Mouse (Mus musculus): Measurements from ENCODE around the gene Fam45a. TPM values are rescaled to one million over a fixed set of nuclear protein-coding genes. Genes with fewer than 3 reads are reported as not detected.

The Fam45a gene
- total RNA-seq, 1 experiment, result 17.0 TPM

DNA sequence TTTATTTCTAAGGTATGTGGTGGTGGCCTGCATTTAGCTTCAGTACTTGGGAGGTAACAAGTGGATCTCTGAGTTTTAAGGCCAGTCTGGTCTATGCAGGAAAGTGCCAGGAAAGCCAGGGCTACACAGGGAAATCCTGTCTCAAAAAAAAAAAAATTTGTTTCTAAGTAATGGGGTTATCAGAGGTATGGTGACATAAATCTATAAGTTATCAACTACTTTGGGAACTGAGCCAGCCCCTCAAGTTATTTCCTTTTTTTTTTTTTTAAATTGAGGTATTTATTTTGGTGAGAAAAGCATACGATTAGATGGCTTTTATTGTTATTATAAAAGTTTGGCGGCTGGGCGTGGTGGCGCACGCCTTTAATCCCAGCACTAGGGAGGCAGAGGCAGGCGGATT is 1.7 kb downstream of the Fam45a start:
- no peaks in the 10 kb centered on the region for H3K9me3 ChIP-seq (ENCODE audit: control insufficient read depth, insufficient read depth, low read depth, low read length)
- H3K27ac ChIP-seq (ENCODE audit: insufficient read depth, low read depth, low read length, poor library complexity, severe bottlenecking), result no peak overlapping the region
- H3K36me3 ChIP-seq (ENCODE audit: control insufficient read depth, insufficient read depth, low read length, poor library complexity, severe bottlenecking), result peaks cover 2% of the 10 kb centered on the region; the same call in 1 of the 2 replicates
- in situ Hi-C loops (cut with MboI; ENCODE audit: low sequenced_read_pairs in 2 of 2, unreplicated experiment in 2 of 2), result no loop called here
- 0 out of 4 replicates have a peak, but pooled peaks cover 0 to 3% of the 10 kb centered on the region in 2 experiments for H3K4me1 ChIP-seq (ENCODE audit: control insufficient read depth in 2 of 2, insufficient read depth in 2 of 2, low read length in 2 of 2, poor library complexity in 1 of 2)
- no peak for TF ChIP-seq MAFK (IDR thresholded peaks at IDR 0.05; ENCODE audit: insufficient read depth, low read depth, low read length)
- TF ChIP-seq HCFC1 (IDR thresholded peaks at IDR 0.05; ENCODE audit: borderline replicate concordance, insufficient read depth, low read length), result no peak
- no peak for TF ChIP-seq ZNF384 (IDR thresholded peaks at IDR 0.05; ENCODE audit: low read depth, low read length)
- no peak for TF ChIP-seq CHD2 (IDR thresholded peaks at IDR 0.05; ENCODE audit: low read depth, low read length)
- TF ChIP-seq ZC3H11A (IDR thresholded peaks at IDR 0.05; ENCODE audit: borderline replicate concordance, low read depth, low read length), result no peak
- H3K4me3 ChIP-seq (ENCODE audit: insufficient read depth in 1 of 2, low read depth in 1 of 2, low read length in 2 of 2, poor library complexity in 1 of 2, severe bottlenecking in 1 of 2), result no peak overlapping the region
- no peak for DNase-seq (ENCODE audit: low read depth, low spot score)
- H3K9ac ChIP-seq (ENCODE audit: insufficient read depth, low read depth, low read length, poor library complexity, severe bottlenecking), result no peak overlapping the region

- peaks cover 2% of the 10 kb centered on the region; the same call in 1 of the 2 replicates for H3K36me3 ChIP-seq (ENCODE audit: control insufficient read depth, insufficient read depth, low read length, poor library complexity, severe bottlenecking)
- no peak overlapping the region for H3K4me3 ChIP-seq (ENCODE audit: insufficient read depth in 1 of 2, low read depth in 1 of 2, low read length in 2 of 2, poor library complexity in 1 of 2, severe bottlenecking in 1 of 2)
- H3K9me3 ChIP-seq (ENCODE audit: control insufficient read depth, insufficient read depth, low read depth, low read length), result no peaks in the 10 kb centered on the region
- no peaks in the 10 kb centered on the region for H3K4me1 ChIP-seq (ENCODE audit: control insufficient read depth in 2 of 2, insufficient read depth in 2 of 2, low read length in 2 of 2, poor library complexity in 1 of 2)
- no peak for DNase-seq (ENCODE audit: low read depth, low spot score)
- no peak for TF ChIP-seq HCFC1 (IDR thresholded peaks at IDR 0.05; ENCODE audit: borderline replicate concordance, insufficient read depth, low read length)
- TF ChIP-seq MAFK (IDR thresholded peaks at IDR 0.05; ENCODE audit: insufficient read depth, low read depth, low read length), result no peak
- no peak for TF ChIP-seq CHD2 (IDR thresholded peaks at IDR 0.05; ENCODE audit: low read depth, low read length)
- no peak for TF ChIP-seq ZC3H11A (IDR thresholded peaks at IDR 0.05; ENCODE audit: borderline replicate concordance, low read depth, low read length)
- no peak for TF ChIP-seq ZNF384 (IDR thresholded peaks at IDR 0.05; ENCODE audit: low read depth, low read length)
- H3K27ac ChIP-seq (ENCODE audit: insufficient read depth, low read depth, low read length, poor library complexity, severe bottlenecking), result no peak overlapping the region
- in situ Hi-C loops (cut with MboI; ENCODE audit: low sequenced_read_pairs in 2 of 2, unreplicated experiment in 2 of 2), result no loop called here
- H3K9ac ChIP-seq (ENCODE audit: insufficient read depth, low read depth, low read length, poor library complexity, severe bottlenecking), result no peak overlapping the region
Observed at GRCm38 (mm10) chr19:60818677-60819076, 7.3 kb downstream of the Fam45a start.

GRCm38 (mm10) chr19:60837747-60838146 is 26.4 kb downstream of the Fam45a start:
- TF ChIP-seq CHD2 (IDR thresholded peaks at IDR 0.05; ENCODE audit: low read depth, low read length), result no peak
- peak; percentile 49; the same call in 1 of the 2 replicates for TF ChIP-seq ZC3H11A (IDR thresholded peaks at IDR 0.05; ENCODE audit: borderline replicate concordance, low read depth, low read length)
- in situ Hi-C loops (cut with MboI; ENCODE audit: low sequenced_read_pairs in 2 of 2, unreplicated experiment in 2 of 2), result no loop called here
- H3K36me3 ChIP-seq (ENCODE audit: control insufficient read depth, insufficient read depth, low read length, poor library complexity, severe bottlenecking), result peaks cover 7% of the 10 kb centered on the region

DNA sequence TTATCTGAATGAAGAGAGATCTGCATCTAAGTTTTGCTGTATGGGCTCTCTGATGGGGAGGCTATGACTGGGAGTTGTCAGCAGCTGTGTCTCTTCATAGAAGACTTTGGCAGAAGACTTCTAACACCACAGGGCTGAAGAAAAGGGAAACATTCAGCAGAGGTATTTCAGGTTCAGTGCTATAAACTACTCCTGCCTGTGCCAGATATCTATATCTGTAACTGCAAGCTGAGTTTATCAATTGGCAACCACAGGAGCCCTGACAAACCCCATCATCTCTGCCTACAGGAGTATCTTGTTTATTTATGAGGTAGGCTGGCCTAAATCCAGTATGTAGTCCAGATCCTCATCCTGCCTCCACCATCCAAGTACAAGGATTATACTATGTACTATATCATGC is 31.9 kb downstream of the Fam45a start:
- DNase-seq (ENCODE audit: low read depth, low spot score), result no peak
- no peaks in the 10 kb centered on the region for H3K4me1 ChIP-seq (ENCODE audit: control insufficient read depth in 2 of 2, insufficient read depth in 2 of 2, low read length in 2 of 2, poor library complexity in 1 of 2)
- H3K4me3 ChIP-seq (ENCODE audit: insufficient read depth in 1 of 2, low read depth in 1 of 2, low read length in 2 of 2, poor library complexity in 1 of 2, severe bottlenecking in 1 of 2), result no peak overlapping the region
- no peak overlapping the region for H3K9ac ChIP-seq (ENCODE audit: insufficient read depth, low read depth, low read length, poor library complexity, severe bottlenecking)
- no peak overlapping the region for H3K27ac ChIP-seq (ENCODE audit: insufficient read depth, low read depth, low read length, poor library complexity, severe bottlenecking)
- in situ Hi-C loops (cut with MboI; ENCODE audit: low sequenced_read_pairs in 2 of 2, unreplicated experiment in 2 of 2), result no loop called here
- TF ChIP-seq CHD2 (IDR thresholded peaks at IDR 0.05; ENCODE audit: low read depth, low read length), result no peak
- no peak for TF ChIP-seq HCFC1 (IDR thresholded peaks at IDR 0.05; ENCODE audit: borderline replicate concordance, insufficient read depth, low read length)
- H3K36me3 ChIP-seq (ENCODE audit: control insufficient read depth, insufficient read depth, low read length, poor library complexity, severe bottlenecking), result peaks cover 3% of the 10 kb centered on the region
- no peaks in the 10 kb centered on the region for H3K9me3 ChIP-seq (ENCODE audit: control insufficient read depth, insufficient read depth, low read depth, low read length)

More at GRCm38 (mm10) chr19:60837747-60838146, 26.4 kb downstream of the Fam45a start:
- no peaks in the 10 kb centered on the region for H3K9me3 ChIP-seq (ENCODE audit: control insufficient read depth, insufficient read depth, low read depth, low read length)
- peak; percentile 44 for DNase-seq (ENCODE audit: low read depth, low spot score)
- no peak overlapping the region for H3K4me3 ChIP-seq (ENCODE audit: insufficient read depth in 1 of 2, low read depth in 1 of 2, low read length in 2 of 2, poor library complexity in 1 of 2, severe bottlenecking in 1 of 2)
- H3K9ac ChIP-seq (ENCODE audit: insufficient read depth, low read depth, low read length, poor library complexity, severe bottlenecking), result no peak overlapping the region
- no peaks in the 10 kb centered on the region for H3K4me1 ChIP-seq (ENCODE audit: control insufficient read depth in 2 of 2, insufficient read depth in 2 of 2, low read length in 2 of 2, poor library complexity in 1 of 2)
- no peak overlapping the region for H3K27ac ChIP-seq (ENCODE audit: insufficient read depth, low read depth, low read length, poor library complexity, severe bottlenecking)

- Histone ChIP-seq H3K4me1 (ENCODE audit: control insufficient read depth in 2 of 2, insufficient read depth in 2 of 2, low read length in 2 of 2, poor library complexity in 1 of 2) (no peaks in the 10 kb centered on the region), H3K27ac (ENCODE audit: insufficient read depth, low read depth, low read length, poor library complexity, severe bottlenecking) (no peak overlapping the region), H3K9me3 (ENCODE audit: control insufficient read depth, insufficient read depth, low read depth, low read length) (no peaks in the 10 kb centered on the region), H3K4me3 (ENCODE audit: insufficient read depth in 1 of 2, low read depth in 1 of 2, low read length in 2 of 2, poor library complexity in 1 of 2, severe bottlenecking in 1 of 2) (no peak overlapping the region), H3K36me3 (ENCODE audit: control insufficient read depth, insufficient read depth, low read length, poor library complexity, severe bottlenecking) (no peaks in the 10 kb centered on the region), H3K9ac (ENCODE audit: insufficient read depth, low read depth, low read length, poor library complexity, severe bottlenecking) (no peak overlapping the region)
- no peak for DNase-seq (ENCODE audit: low read depth, low spot score)
- no peak for TF ChIP-seq CHD2 (IDR thresholded peaks at IDR 0.05; ENCODE audit: low read depth, low read length)
- TF ChIP-seq ZNF384 (IDR thresholded peaks at IDR 0.05; ENCODE audit: low read depth, low read length), result no peak
- TF ChIP-seq HCFC1 (IDR thresholded peaks at IDR 0.05; ENCODE audit: borderline replicate concordance, insufficient read depth, low read length), result no peak
- no peak for TF ChIP-seq ZC3H11A (IDR thresholded peaks at IDR 0.05; ENCODE audit: borderline replicate concordance, low read depth, low read length)
- no peak for TF ChIP-seq MAFK (IDR thresholded peaks at IDR 0.05; ENCODE audit: insufficient read depth, low read depth, low read length)
- in situ Hi-C loops (cut with MboI; ENCODE audit: low sequenced_read_pairs in 2 of 2, unreplicated experiment in 2 of 2), result no loop called here
Observed at GRCm38 (mm10) chr19:60845731-60846130, 34.3 kb downstream of the Fam45a start.
